Mouse (Mus musculus) kidney, postnatal 0 days (tissue): ENCODE results near the gene Slc17a5. TPM values are rescaled to one million over a fixed set of nuclear protein-coding genes. Genes with fewer than 3 reads are reported as not detected.

Source experiments
- ATAC-seq: fragments of 200-750 bp; cut with Nextera tagmentation; replicated peaks from 2 replicates; pipeline ENCODE4 v1.8.0; 2017; ENCODE audit warnings: low read depth, moderate number of reproducible peaks, moderate TSS enrichment, moderate library complexity; ENCODE audit not compliant: low FRiP score
- DNase-seq: peaks from one replicate; pipeline ENCODE4 v3.0.0-alpha.2; 2016; ENCODE audit warnings: low spot score
- H3K27ac ChIP-seq: fragments of 300-500 bp; sonication (generic); 2 replicates; pipeline ENCODE4 v1.5.1; 2014; ENCODE audit warnings: mild to moderate bottlenecking
- H3K27me3 ChIP-seq: fragments of 300-500 bp; sonication (generic); 2 replicates; pipeline ENCODE4 v1.6.1; 2014; ENCODE audit warnings: low read length, mixed read lengths; ENCODE audit not compliant: insufficient read depth
- H3K36me3 ChIP-seq: fragments of 300-500 bp; sonication (generic); 2 replicates; pipeline ENCODE4 v1.6.1; 2014; ENCODE audit warnings: low read length, mixed read lengths; ENCODE audit not compliant: insufficient read depth
- H3K4me1 ChIP-seq: fragments of 300-500 bp; sonication (generic); replicated peaks from 2 replicates; pipeline ENCODE4 v1.6.1; 2014; ENCODE audit warnings: antibody characterized with exemption, low read length, mixed read lengths; ENCODE audit not compliant: insufficient read depth
- H3K4me2 ChIP-seq: fragments of 300-500 bp; sonication (generic); 2 replicates; pipeline ENCODE4 v1.6.1; 2014; ENCODE audit warnings: mild to moderate bottlenecking, low read length, moderate library complexity, mixed read lengths
- H3K4me3 ChIP-seq: fragments of 300-500 bp; sonication (generic); replicated peaks from 2 replicates; pipeline ENCODE4 v1.5.1; 2014; ENCODE audit warnings: low read depth, low read length
- H3K9ac ChIP-seq: fragments of 300-500 bp; sonication (generic); 2 replicates; pipeline ENCODE4 v1.6.1; 2014; ENCODE audit warnings: low read depth, low read length
- H3K9me3 ChIP-seq: fragments of 300-500 bp; sonication (generic); replicated peaks from 2 replicates; pipeline ENCODE4 v1.6.1; 2016; ENCODE audit warnings: low read length, inconsistent platforms, mixed read lengths
- CTCF ChIP-seq: IDR thresholded peaks from 2 replicates; pipeline ENCODE4 v1.5.1; 2016; ENCODE audit warnings: antibody characterized with exemption, low read depth, mild to moderate bottlenecking, moderate library complexity
- whole genome bisulfite sequencing: fragments of 180-500 bp; shearing (Covaris S2); extraction: QIAGEN DNeasy Blood & Tissue Kit; methylation state at CpG from one replicate; pipeline ENCODE4 v1.1.7; 2014; 5-methylcytosine and 5-hydroxymethylcytosine counted together
- polyA plus RNA-seq: library from polyadenylated mRNA; unstranded; fragments of >200 nt; fragmentation: Nextera tagmentation; extraction: Ambion mirVana; gene quantifications from 2 replicates; pipeline ENCODE4 v1.2.1, GENCODE M21; 2015

Gene Slc17a5
- polyA plus RNA-seq, 1 experiment from 2014 or later = 17.7 TPM

- no peak for ATAC-seq
- Histone ChIP-seq H3K9me3 (no peaks in the 10 kb centered on the region), H3K9ac (no peak overlapping the region), H3K4me3 (no peak overlapping the region), H3K4me2 (no peak overlapping the region), H3K27me3 (no peaks in the 10 kb centered on the region), H3K27ac (no peak overlapping the region), H3K36me3 (no peaks in the 10 kb centered on the region), H3K4me1 (0 out of 2 replicates have a peak, but pooled peaks cover 3% of the 10 kb centered on the region)
- TF ChIP-seq CTCF = no peak
- DNase-seq = no peak
- 55% methylated on average over 3 of the region's 3 CpGs for WGBS
Observed at GRCm38 (mm10) chr9:78516125-78516524, 71.7 kb downstream of the Slc17a5 start.

GRCm38 (mm10) chr9:78514681-78515080, 73.2 kb downstream of the Slc17a5 start:
- DNase-seq (no peak), ATAC-seq (no peak)
- H3K36me3 ChIP-seq = no peaks in the 10 kb centered on the region
- no peak overlapping the region for H3K4me2 ChIP-seq
- no peaks in the 10 kb centered on the region for H3K9me3 ChIP-seq
- WGBS = 81% methylated on average over 4 of the region's 4 CpGs
- H3K27me3 ChIP-seq = no peaks in the 10 kb centered on the region
- no peak overlapping the region for H3K27ac ChIP-seq
- no peak overlapping the region for H3K9ac ChIP-seq
- H3K4me3 ChIP-seq = no peak overlapping the region
- no peaks in the 10 kb centered on the region for H3K4me1 ChIP-seq
- no peak for TF ChIP-seq CTCF

GRCm38 (mm10) chr9:78513776-78514500, 73.9 kb downstream of the Slc17a5 start:
- H3K36me3 ChIP-seq = no peaks in the 10 kb centered on the region
- no peak for TF ChIP-seq CTCF
- H3K4me3 ChIP-seq = no peak overlapping the region
- H3K27ac ChIP-seq = no peak overlapping the region
- no peak for ATAC-seq
- H3K4me1 ChIP-seq = no peaks in the 10 kb centered on the region
- H3K9ac ChIP-seq = no peak overlapping the region
- no peak overlapping the region for H3K4me2 ChIP-seq
- no peaks in the 10 kb centered on the region for H3K9me3 ChIP-seq
- no peak for DNase-seq
- 69% methylated on average over 6 of the region's 6 CpGs for WGBS
- H3K27me3 ChIP-seq = no peaks in the 10 kb centered on the region

GRCm38 (mm10) chr9:78511705-78512104, 76.1 kb downstream of the Slc17a5 start:
- DNase-seq (no peak), ATAC-seq (no peak)
- no peak overlapping the region for H3K27ac ChIP-seq
- no peak overlapping the region for H3K4me3 ChIP-seq
- no peaks in the 10 kb centered on the region for H3K36me3 ChIP-seq
- no peaks in the 10 kb centered on the region for H3K27me3 ChIP-seq
- H3K4me1 ChIP-seq = no peaks in the 10 kb centered on the region
- H3K9me3 ChIP-seq = no peaks in the 10 kb centered on the region
- 90% methylated on average over 5 of the region's 5 CpGs for WGBS
- no peak for TF ChIP-seq CTCF
- H3K9ac ChIP-seq = no peak overlapping the region
- H3K4me2 ChIP-seq = no peak overlapping the region

- H3K4me3 ChIP-seq = no peak overlapping the region
- 0 out of 2 replicates have a peak, but pooled peaks cover 3% of the 10 kb centered on the region for H3K4me1 ChIP-seq
- DNase-seq = no peak
- no peaks in the 10 kb centered on the region for H3K9me3 ChIP-seq
- H3K27ac ChIP-seq = no peak overlapping the region
- H3K36me3 ChIP-seq = no peaks in the 10 kb centered on the region
- H3K4me2 ChIP-seq = no peak overlapping the region
- ATAC-seq = no peak
- no peak overlapping the region for H3K9ac ChIP-seq
- H3K27me3 ChIP-seq = no peaks in the 10 kb centered on the region
- TF ChIP-seq CTCF = no peak
- 82% methylated on average over 16 of the region's 16 CpGs for WGBS
Observed at GRCm38 (mm10) chr9:78508106-78508786, 79.6 kb downstream of the Slc17a5 start.

GRCm38 (mm10) chr9:78506722-78507077, 81.1 kb downstream of the Slc17a5 start:
- H3K4me2 ChIP-seq = no peak overlapping the region
- H3K9ac ChIP-seq = no peak overlapping the region
- no peaks in the 10 kb centered on the region for H3K9me3 ChIP-seq
- DNase-seq (no peak), ATAC-seq (no peak)
- 71% methylated on average over 6 of the region's 7 CpGs for WGBS
- H3K36me3 ChIP-seq = no peaks in the 10 kb centered on the region
- H3K4me3 ChIP-seq = no peak overlapping the region
- TF ChIP-seq CTCF = no peak
- H3K27me3 ChIP-seq = no peaks in the 10 kb centered on the region
- 0 out of 2 replicates have a peak, but pooled peaks cover 5% of the 10 kb centered on the region for H3K4me1 ChIP-seq
- H3K27ac ChIP-seq = peak overlapping the region; percentile 75
